Mouse (Mus musculus): ENCODE data around the gene Ppm1l.

GRCm38 (mm10) chr3:69360263-69360895 is 43.7 kb downstream of the Ppm1l start:
- TF ChIP-seq NRF1 (IDR thresholded peaks at IDR 0.05; ENCODE audit: insufficient read depth, low read depth, low read length, poor library complexity, severe bottlenecking) (no peak), MAFK (IDR thresholded peaks at IDR 0.05; ENCODE audit: borderline replicate concordance, low read depth, low read length) (no peak), CTCF (IDR thresholded peaks at IDR 0.05 in 2 of 3, conservative IDR thresholded peaks at IDR 0.05 in 1 of 3; ENCODE audit: control insufficient read depth in 1 of 3, insufficient read depth in 1 of 3, low read depth in 2 of 3, low read length in 3 of 3, poor library complexity in 1 of 3, severe bottlenecking in 1 of 3) (no peak), ZKSCAN1 (IDR thresholded peaks at IDR 0.05; ENCODE audit: low read depth, low read length) (no peak), MAZ (IDR thresholded peaks at IDR 0.05; ENCODE audit: low read depth, low read length) (no peak), MYC (IDR thresholded peaks at IDR 0.05; ENCODE audit: low read depth, low read length) (no peak), POLR2A (IDR thresholded peaks at IDR 0.05; ENCODE audit: control insufficient read depth in 1 of 2, insufficient read depth in 1 of 2, low read depth in 1 of 2, low read length in 2 of 2, poor library complexity in 1 of 2) (no peak), ELF1 (IDR thresholded peaks at IDR 0.05; ENCODE audit: low read depth, low read length) (no peak), HCFC1 (IDR thresholded peaks at IDR 0.05; ENCODE audit: low read depth, low read length) (no peak)
